Mouse (Mus musculus) midbrain, embryonic 13.5 days (tissue): ENCODE results near the gene Slc37a2. TPM values are rescaled to one million over a fixed set of nuclear protein-coding genes. Genes with fewer than 3 reads are reported as not detected.

ENCODE experiments used
- ATAC-seq: fragments of 200-750 bp; cut with Nextera tagmentation; 2 replicates; pipeline ENCODE4 v1.8.0; 2017; ENCODE audit warnings: mild to moderate bottlenecking, moderate TSS enrichment, moderate library complexity
- H3K27ac ChIP-seq: fragments of 300-500 bp; sonication (generic); 2 replicates; pipeline ENCODE4 v1.5.1; 2015; ENCODE audit warnings: inconsistent platforms, mild to moderate bottlenecking, moderate library complexity
- H3K27me3 ChIP-seq: fragments of 300-500 bp; sonication (generic); 2 replicates; pipeline ENCODE4 v1.6.1; 2015; ENCODE audit warnings: mild to moderate bottlenecking, inconsistent platforms
- H3K36me3 ChIP-seq: fragments of 300-500 bp; sonication (generic); 2 replicates; pipeline ENCODE4 v1.6.1; 2015; ENCODE audit warnings: mild to moderate bottlenecking, inconsistent platforms
- H3K4me1 ChIP-seq: fragments of 300-500 bp; sonication (generic); replicated peaks from 2 replicates; pipeline ENCODE4 v1.6.1; 2015; ENCODE audit warnings: inconsistent platforms
- H3K4me2 ChIP-seq: fragments of 300-500 bp; sonication (generic); replicated peaks from 2 replicates; pipeline ENCODE4 v1.6.1; 2015; ENCODE audit warnings: moderate library complexity, mild to moderate bottlenecking, inconsistent platforms
- H3K4me3 ChIP-seq: fragments of 300-500 bp; sonication (generic); replicated peaks from 2 replicates; pipeline ENCODE4 v1.5.1; 2015; ENCODE audit warnings: mild to moderate bottlenecking, inconsistent platforms
- H3K9ac ChIP-seq: fragments of 300-500 bp; sonication (generic); replicated peaks from 2 replicates; pipeline ENCODE4 v1.6.1; 2015; ENCODE audit warnings: mild to moderate bottlenecking, inconsistent platforms
- H3K9me3 ChIP-seq: fragments of 300-500 bp; sonication (generic); 2 replicates; pipeline ENCODE4 v1.6.1; 2016; ENCODE audit warnings: mild to moderate bottlenecking, inconsistent platforms
- WGBS: fragments of 180-500 bp; shearing (Covaris S2); methylation state at CpG from one replicate; pipeline ENCODE4 v1.1.7; 2015; 5-methylcytosine and 5-hydroxymethylcytosine counted together
- polyA plus RNA-seq: library from polyadenylated mRNA; unstranded; fragments of >200 nt; fragmentation: Nextera tagmentation; extraction: Ambion mirVana; gene quantifications from 2 replicates; pipeline ENCODE4 v1.2.1, GENCODE M21; 2015

The Slc37a2 gene
- polyA plus RNA-seq, 1 experiment from 2014 or later: 0.96 TPM

DNA sequence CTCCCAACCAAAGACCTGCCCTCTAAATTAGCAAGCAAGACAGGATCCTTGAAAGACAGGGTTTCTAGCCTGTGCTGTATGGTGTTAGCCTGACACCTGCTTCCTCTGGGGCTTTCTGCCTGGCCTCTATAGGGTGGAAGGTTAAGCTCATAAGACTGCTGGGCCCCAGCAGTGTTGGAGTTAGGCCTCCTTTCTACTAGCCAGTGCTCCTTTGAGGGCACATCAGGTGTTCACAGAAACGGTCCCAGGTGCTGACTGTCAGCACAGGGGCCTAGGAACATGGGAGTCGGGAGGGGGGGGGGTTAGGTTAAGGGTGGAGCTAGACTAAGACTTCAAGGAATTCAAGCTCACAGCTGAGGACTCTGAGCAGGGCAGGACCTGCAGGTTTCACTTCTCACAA is 10.1 kb downstream of the Slc37a2 start:
- 76% methylated on average over 2 of the region's 2 CpGs for WGBS

GRCm38 (mm10) chr9:37244600-37244999 is 10.9 kb downstream of the Slc37a2 start:
- Histone ChIP-seq H3K4me2 (no peak overlapping the region), H3K27me3 (no peaks in the 10 kb centered on the region), H3K4me3 (no peak overlapping the region), H3K9me3 (no peaks in the 10 kb centered on the region), H3K27ac (no peak overlapping the region), H3K36me3 (no peaks in the 10 kb centered on the region), H3K9ac (no peak overlapping the region), H3K4me1 (peaks cover 4% of the 10 kb centered on the region; the same call in 1 of the 2 replicates)
- WGBS: 86% methylated on average over 1 of the region's 1 CpGs
- no peak for ATAC-seq

More for the DNA sequence above, 10.1 kb downstream of the Slc37a2 start:
- no peak overlapping the region for H3K9ac ChIP-seq
- peaks cover 4% of the 10 kb centered on the region; the same call in 1 of the 2 replicates for H3K4me1 ChIP-seq
- no peaks in the 10 kb centered on the region for H3K27me3 ChIP-seq
- H3K27ac ChIP-seq: no peak overlapping the region
- no peaks in the 10 kb centered on the region for H3K36me3 ChIP-seq
- no peak overlapping the region for H3K4me3 ChIP-seq
- no peak for ATAC-seq
- no peak overlapping the region for H3K4me2 ChIP-seq
- H3K9me3 ChIP-seq: no peaks in the 10 kb centered on the region

GRCm38 (mm10) chr9:37242764-37243163 is 12.8 kb downstream of the Slc37a2 start:
- no peaks in the 10 kb centered on the region for H3K27me3 ChIP-seq
- no peak overlapping the region for H3K4me2 ChIP-seq
- ATAC-seq: no peak
- no peaks in the 10 kb centered on the region for H3K36me3 ChIP-seq
- no peak overlapping the region for H3K9ac ChIP-seq
- no peak overlapping the region for H3K27ac ChIP-seq
- no peak overlapping the region for H3K4me3 ChIP-seq
- 89% methylated on average over 3 of the region's 3 CpGs for WGBS
- H3K4me1 ChIP-seq: no peaks in the 10 kb centered on the region
- no peaks in the 10 kb centered on the region for H3K9me3 ChIP-seq

DNA sequence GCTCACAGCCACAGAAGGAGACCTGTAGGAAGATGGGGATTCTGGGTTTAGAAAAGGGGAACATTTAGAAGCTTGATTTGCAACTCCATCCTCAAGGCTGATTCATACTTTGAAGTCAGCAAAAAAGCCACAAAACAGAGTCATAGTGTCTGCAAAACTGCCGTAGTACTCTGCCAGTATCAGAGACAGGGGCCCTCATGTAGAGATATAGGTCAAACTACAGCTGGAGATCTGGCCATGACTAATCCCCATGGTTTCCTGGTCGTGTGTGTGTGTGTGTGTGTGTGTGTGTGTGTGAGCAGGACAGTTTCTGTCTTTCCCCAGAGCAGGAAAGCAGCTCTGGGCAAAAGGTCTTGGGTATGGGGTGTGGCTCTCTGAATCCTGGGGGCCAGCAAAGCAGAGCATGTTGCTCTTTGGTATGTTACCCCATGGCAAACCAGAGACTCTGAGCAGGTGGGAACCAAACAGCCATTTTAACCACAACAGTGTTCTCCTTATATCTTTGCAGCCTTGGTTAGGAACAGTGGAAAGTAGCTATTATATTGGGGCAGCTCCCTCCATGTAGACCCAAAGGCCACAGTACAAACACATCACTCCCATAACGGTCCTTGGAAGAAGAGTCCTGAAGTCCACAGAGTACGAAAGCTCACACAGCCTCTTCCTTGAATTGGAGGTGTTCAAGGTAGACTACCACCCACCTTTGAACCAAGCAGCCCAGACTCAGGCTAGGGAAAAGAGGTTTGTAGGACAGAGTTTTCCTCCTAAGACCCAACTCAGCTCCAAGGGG is 19.4 kb downstream of the Slc37a2 start:
- H3K9me3 ChIP-seq: no peaks in the 10 kb centered on the region
- H3K4me2 ChIP-seq: no peak overlapping the region
- no peak overlapping the region for H3K9ac ChIP-seq
- H3K4me3 ChIP-seq: no peak overlapping the region
- H3K27ac ChIP-seq: no peak overlapping the region
- no peaks in the 10 kb centered on the region for H3K36me3 ChIP-seq
- no peaks in the 10 kb centered on the region for H3K27me3 ChIP-seq
- ATAC-seq: no peak
- WGBS: 69% methylated on average over 4 of the region's 4 CpGs
- H3K4me1 ChIP-seq: 0 out of 2 replicates have a peak, but pooled peaks cover 2% of the 10 kb centered on the region

- no peaks in the 10 kb centered on the region for H3K36me3 ChIP-seq
- no peaks in the 10 kb centered on the region for H3K27me3 ChIP-seq
- H3K4me1 ChIP-seq: peaks cover 5% of the 10 kb centered on the region; the same call in 1 of the 2 replicates
- no peak for ATAC-seq
- no peak overlapping the region for H3K27ac ChIP-seq
- no peaks in the 10 kb centered on the region for H3K9me3 ChIP-seq
- no peak overlapping the region for H3K4me2 ChIP-seq
- no peak overlapping the region for H3K4me3 ChIP-seq
- WGBS: 51% methylated on average over 22 of the region's 22 CpGs
- H3K9ac ChIP-seq: no peak overlapping the region
Measured at GRCm38 (mm10) chr9:37232201-37233195, 23.0 kb downstream of the Slc37a2 start.

GRCm38 (mm10) chr9:37230486-37231195 is 24.9 kb downstream of the Slc37a2 start:
- Histone ChIP-seq H3K4me2 (no peak overlapping the region), H3K4me3 (no peak overlapping the region), H3K9ac (no peak overlapping the region), H3K9me3 (no peaks in the 10 kb centered on the region), H3K4me1 (peaks cover 5% of the 10 kb centered on the region; the same call in 1 of the 2 replicates), H3K27ac (no peak overlapping the region), H3K36me3 (0 out of 2 replicates have a peak, but pooled peaks cover 2% of the 10 kb centered on the region), H3K27me3 (no peaks in the 10 kb centered on the region)
- 91% methylated on average over 9 of the region's 9 CpGs for WGBS
- ATAC-seq: no peak

- no peak overlapping the region for H3K9ac ChIP-seq
- peaks cover 5% of the 10 kb centered on the region; the same call in 1 of the 2 replicates for H3K4me1 ChIP-seq
- ATAC-seq: peak; percentile 91
- WGBS: 4% methylated on average over 1 of the region's 1 CpGs
- 0 out of 2 replicates have a peak, but pooled peaks cover 3% of the 10 kb centered on the region for H3K36me3 ChIP-seq
- no peak overlapping the region for H3K27ac ChIP-seq
- H3K27me3 ChIP-seq: no peaks in the 10 kb centered on the region
- H3K4me2 ChIP-seq: no peak overlapping the region
- no peaks in the 10 kb centered on the region for H3K9me3 ChIP-seq
- H3K4me3 ChIP-seq: no peak overlapping the region
Measured at GRCm38 (mm10) chr9:37229880-37230325, 25.6 kb downstream of the Slc37a2 start.

DNA sequence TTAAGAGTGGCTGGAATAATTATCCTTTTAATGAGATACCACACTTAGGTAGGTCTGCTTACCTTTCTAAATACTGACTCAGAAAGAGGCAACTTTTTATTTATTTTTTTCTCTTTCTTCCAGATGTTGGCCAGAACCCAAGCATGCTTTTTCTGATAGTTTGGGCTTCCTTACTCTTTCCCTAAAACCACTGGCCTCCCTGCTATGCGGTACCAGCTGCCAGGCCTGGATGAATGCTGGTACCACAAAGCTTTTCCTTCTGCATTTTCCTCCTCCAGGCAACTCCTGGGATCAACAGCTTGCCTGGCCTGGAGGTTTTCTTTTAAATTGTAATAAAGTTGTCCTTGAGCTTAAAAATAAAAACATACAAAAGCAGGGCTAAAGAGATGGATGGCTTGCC is 30.0 kb downstream of the Slc37a2 start:
- WGBS: 85% methylated on average over 1 of the region's 1 CpGs
- no peak overlapping the region for H3K4me3 ChIP-seq
- peaks cover 16% of the 10 kb centered on the region for H3K36me3 ChIP-seq
- H3K27ac ChIP-seq: no peak overlapping the region
- H3K9ac ChIP-seq: no peak overlapping the region
- peaks cover 3% of the 10 kb centered on the region; the same call in 1 of the 2 replicates for H3K4me1 ChIP-seq
- no peaks in the 10 kb centered on the region for H3K9me3 ChIP-seq
- H3K27me3 ChIP-seq: no peaks in the 10 kb centered on the region
- no peak for ATAC-seq
- H3K4me2 ChIP-seq: no peak overlapping the region

GRCm38 (mm10) chr9:37220755-37221154 is 34.8 kb downstream of the Slc37a2 start:
- Histone ChIP-seq H3K27ac (no peak overlapping the region), H3K27me3 (no peaks in the 10 kb centered on the region), H3K4me1 (no peaks in the 10 kb centered on the region), H3K4me2 (no peak overlapping the region), H3K9ac (no peak overlapping the region), H3K9me3 (no peaks in the 10 kb centered on the region), H3K4me3 (no peak overlapping the region), H3K36me3 (peaks cover 21% of the 10 kb centered on the region)
- 84% methylated on average over 8 of the region's 8 CpGs for WGBS
- peak; percentile 55; the same call in 1 of the 2 replicates for ATAC-seq

DNA sequence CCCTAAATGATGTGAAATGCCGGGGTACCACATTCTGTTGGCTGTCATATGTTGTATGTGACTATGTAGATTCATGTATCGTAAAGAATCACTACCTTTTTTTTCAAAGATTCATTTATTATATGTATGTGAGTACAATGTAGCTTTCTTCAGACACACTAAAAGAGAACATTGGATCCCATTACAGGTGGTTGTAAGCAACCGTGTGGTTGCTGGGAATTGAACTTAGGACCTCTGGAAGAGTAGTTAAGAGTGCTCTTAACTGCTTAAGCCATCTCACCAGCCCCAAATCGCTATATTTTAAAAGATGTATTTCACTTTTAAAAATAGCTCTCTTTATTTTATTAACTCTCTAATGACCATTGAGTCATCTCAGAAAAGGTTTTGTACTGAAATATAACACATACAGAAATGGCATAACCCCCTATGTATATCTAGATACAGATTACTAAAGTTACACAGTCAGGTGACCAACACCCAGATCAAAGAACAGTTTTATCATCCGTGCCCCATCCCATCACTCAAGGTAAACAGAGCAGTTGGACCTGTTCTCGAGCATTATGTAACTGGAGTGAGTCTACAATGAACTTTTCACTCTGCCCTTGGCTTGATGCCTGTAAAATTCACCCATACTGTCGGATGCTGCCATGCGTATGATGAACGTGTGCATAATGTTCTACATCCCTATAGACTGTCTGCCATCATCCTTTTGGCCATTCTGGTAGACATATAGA is 41.0 kb downstream of the Slc37a2 start:
- no peak overlapping the region for H3K9ac ChIP-seq
- no peak overlapping the region for H3K27ac ChIP-seq
- H3K27me3 ChIP-seq: no peaks in the 10 kb centered on the region
- H3K4me1 ChIP-seq: no peaks in the 10 kb centered on the region
- no peak for ATAC-seq
- no peak overlapping the region for H3K4me3 ChIP-seq
- H3K4me2 ChIP-seq: no peak overlapping the region
- H3K9me3 ChIP-seq: no peaks in the 10 kb centered on the region
- H3K36me3 ChIP-seq: peaks cover 3% of the 10 kb centered on the region; the same call in 1 of the 2 replicates
- 94% methylated on average over 9 of the region's 9 CpGs for WGBS
